Mouse (Mus musculus) liver, postnatal 0 days (tissue): ENCODE measurements around the gene Rdh5.

Source experiments
- CTCF ChIP-seq: sonication (generic); IDR thresholded peaks from 2 replicates; pipeline ENCODE4 v1.5.1; 2016; ENCODE audit warnings: antibody characterized with exemption, low read depth
- EP300 ChIP-seq: IDR thresholded peaks from 2 replicates; pipeline ENCODE4 v1.6.1; 2016; ENCODE audit warnings: antibody characterized with exemption, low read depth, mild to moderate bottlenecking

DNA sequence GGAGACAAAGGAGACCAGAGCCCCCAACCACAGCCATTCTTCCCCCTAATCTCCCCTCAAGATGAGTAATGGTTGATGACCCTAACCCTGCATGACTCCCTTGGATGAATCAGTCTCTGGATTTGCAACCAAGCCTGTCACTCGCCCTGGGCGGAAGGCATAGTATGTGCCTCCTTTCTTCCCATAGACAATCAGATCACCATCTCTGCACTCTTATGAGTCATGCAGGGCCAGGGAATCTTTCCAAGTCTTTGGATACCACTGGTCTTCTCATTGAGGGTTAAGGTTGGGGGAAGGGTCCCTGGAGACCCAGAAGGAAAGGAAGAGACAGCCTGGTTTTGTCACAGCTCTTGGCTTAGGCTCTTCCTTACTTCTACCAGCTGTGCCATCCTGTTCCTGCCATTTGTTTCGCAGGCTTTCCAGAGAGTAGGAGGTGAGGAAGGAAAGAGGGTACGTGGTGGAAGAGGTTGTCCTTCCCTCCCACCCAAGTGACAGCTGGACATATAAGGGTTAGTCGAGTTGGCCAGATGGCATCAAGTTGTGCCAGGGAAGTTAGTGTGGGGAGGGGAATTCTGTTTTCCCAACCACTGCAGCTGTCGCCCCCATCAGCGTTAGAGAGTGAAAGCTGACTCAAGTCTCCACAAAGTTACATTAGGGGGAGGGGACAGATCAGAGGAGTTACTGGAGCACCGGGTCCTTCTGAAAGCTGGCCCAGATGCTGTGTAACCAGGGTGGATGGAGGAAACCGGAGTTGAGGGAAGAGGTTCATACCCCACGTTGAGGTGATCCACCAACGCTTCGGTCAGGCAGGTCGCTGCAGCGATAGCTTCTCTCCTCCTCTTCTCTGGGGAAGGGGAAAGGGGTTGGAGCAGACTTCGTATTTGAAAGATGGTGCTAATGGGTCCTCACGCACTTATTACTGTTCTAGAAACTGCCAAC is 536 bp downstream of the Rdh5 start:
- TF ChIP-seq CTCF, result no peak
- no peak for TF ChIP-seq EP300
